Comparison of ENCODE assay signal across 8 mouse cellular contexts in the genomic region with DNA sequence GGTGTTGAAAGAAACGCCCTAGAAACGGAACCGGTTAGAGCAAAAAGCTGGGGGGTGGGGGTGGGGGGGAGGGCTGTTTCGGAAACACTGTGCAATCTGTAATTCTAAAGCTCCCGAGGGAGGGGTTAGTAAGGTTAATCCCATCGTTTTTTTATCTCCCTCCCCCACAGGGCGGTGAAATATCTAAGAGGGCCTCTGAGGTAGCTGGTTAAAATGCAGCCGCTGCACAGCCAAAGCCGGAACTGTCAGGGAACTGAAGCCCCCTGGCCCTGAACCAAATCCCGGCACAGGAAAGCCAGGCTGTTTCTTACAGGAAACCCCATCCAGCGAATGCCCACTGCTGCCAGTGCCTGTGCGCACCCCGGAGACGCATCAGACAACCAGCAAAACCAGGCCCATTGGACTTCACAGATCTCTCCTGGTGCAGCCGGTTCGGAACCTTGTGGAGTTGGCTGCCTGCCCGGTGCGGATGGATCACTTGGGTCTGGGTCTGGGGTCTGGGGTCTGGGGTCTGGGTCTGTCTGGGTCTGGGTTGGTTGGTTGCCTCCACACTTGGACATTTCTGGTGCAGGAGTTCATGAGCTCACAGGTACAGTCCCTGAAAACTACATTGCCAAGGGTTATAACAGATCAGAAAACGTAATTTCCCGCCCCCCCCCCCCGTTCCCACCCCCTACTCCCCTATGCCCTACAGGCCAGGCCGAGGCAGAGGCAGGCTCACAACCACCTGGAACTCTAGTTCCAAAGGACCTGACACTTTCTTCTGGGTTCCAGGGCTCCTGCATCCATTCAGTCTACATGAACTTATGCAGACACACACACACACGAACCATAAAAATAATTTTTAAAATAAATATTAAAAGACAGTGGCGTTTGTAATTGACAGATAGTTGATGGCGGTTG.
DNase-seq lines count a peak whose midpoint lies in the region; ATAC-seq lines count a peak whose summit lies in the region.
"Had no signal": no experiment of that assay in that cellular context is flagged by ENCODE, and none has a peak within 500 bp of the region (broad histone marks: within the 10 kb centered on the region; RNA-seq: fewer than 3 reads in every experiment).

No protein-coding gene starts in this region.

- peak overlapping the region; percentile 51 for H3K4me2 ChIP-seq in forebrain, embryonic 12.5 days
- H3K4me2 ChIP-seq in hindbrain, embryonic 12.5 days (replicated peaks): peak overlapping the region; percentile 46
- H3K4me2 ChIP-seq in limb, embryonic 15.5 days: peak overlapping the region; percentile 44
- H3K4me2 ChIP-seq in neural tube, embryonic 11.5 days (ENCODE audit: low read depth): peak overlapping the region; percentile 38

- H3K9me3 ChIP-seq in forebrain, embryonic 12.5 days: no peaks in the 10 kb centered on the region
- no peaks in the 10 kb centered on the region for H3K9me3 ChIP-seq in hindbrain, embryonic 12.5 days (replicated peaks)
- no peaks in the 10 kb centered on the region for H3K9me3 ChIP-seq in limb, embryonic 15.5 days
- no peaks in the 10 kb centered on the region for H3K9me3 ChIP-seq in neural tube, embryonic 11.5 days (ENCODE audit: control insufficient read depth, low read length)

- DNase-seq in right cerebral cortex, postnatal 10 days (ENCODE audit: low spot score in 2 of 2): peak; percentile 86 to 87
- no peak for DNase-seq in right cerebral cortex, adult 18-20 months
- peak; percentile 42 for DNase-seq in neural tube, embryonic 11.5 days (ENCODE audit: low spot score)
- no peak for DNase-seq in spleen, postnatal 36 days (ENCODE audit: low spot score in 2 of 2)

- H3K9ac ChIP-seq in forebrain, embryonic 12.5 days: 0 out of 2 replicates have a peak overlapping the region, but pooled peaks have one; percentile 9
- H3K9ac ChIP-seq in hindbrain, embryonic 12.5 days: peak overlapping the region; percentile 35
- no peak overlapping the region for H3K9ac ChIP-seq in limb, embryonic 15.5 days
- H3K9ac ChIP-seq in neural tube, embryonic 11.5 days (ENCODE audit: low read length): no peak overlapping the region

- H3K36me3 ChIP-seq in forebrain, embryonic 12.5 days (replicated peaks): no peaks in the 10 kb centered on the region
- no peaks in the 10 kb centered on the region for H3K36me3 ChIP-seq in hindbrain, embryonic 12.5 days
- H3K36me3 ChIP-seq in limb, embryonic 15.5 days: no peaks in the 10 kb centered on the region
- H3K36me3 ChIP-seq in neural tube, embryonic 11.5 days (ENCODE audit: control insufficient read depth, insufficient read depth, low read length): no peaks in the 10 kb centered on the region

- no peaks in the 10 kb centered on the region for H3K27me3 ChIP-seq in forebrain, embryonic 12.5 days
- no peaks in the 10 kb centered on the region for H3K27me3 ChIP-seq in hindbrain, embryonic 12.5 days
- no peaks in the 10 kb centered on the region for H3K27me3 ChIP-seq in limb, embryonic 15.5 days
- no peaks in the 10 kb centered on the region for H3K27me3 ChIP-seq in neural tube, embryonic 11.5 days (ENCODE audit: control insufficient read depth, insufficient read depth, low read length)

- H3K27ac ChIP-seq in forebrain, embryonic 12.5 days: 0 out of 2 replicates have a peak overlapping the region, but pooled peaks have one; percentile 47
- H3K27ac ChIP-seq in hindbrain, embryonic 12.5 days: no peak overlapping the region
- no peak overlapping the region for H3K27ac ChIP-seq in limb, embryonic 15.5 days
- H3K27ac ChIP-seq in neural tube, embryonic 11.5 days (ENCODE audit: low read depth, low read length): no peak overlapping the region

- 31% methylated on average over 25 of the region's 25 CpGs for WGBS in forebrain, embryonic 12.5 days
- 34% methylated on average over 25 of the region's 25 CpGs for WGBS in hindbrain, embryonic 12.5 days
- WGBS in limb, embryonic 15.5 days: 21% methylated on average over 25 of the region's 25 CpGs
- WGBS in neural tube, embryonic 11.5 days: 38% methylated on average over 25 of the region's 25 CpGs

- ATAC-seq in forebrain, embryonic 12.5 days (ENCODE audit: low FRiP score): peak; percentile 50; the same call in 1 of the 2 replicates
- peak; percentile 52 for ATAC-seq in hindbrain, embryonic 12.5 days (ENCODE audit: low FRiP score)
- ATAC-seq in limb, embryonic 15.5 days (ENCODE audit: insufficient number of reproducible peaks, low FRiP score, low TSS enrichment, low read depth): no peak
- no peak for ATAC-seq in neural tube, embryonic 11.5 days (ENCODE audit: insufficient read depth, low FRiP score, low TSS enrichment)

- H3K4me3 ChIP-seq in forebrain, embryonic 12.5 days (replicated peaks): peak overlapping the region; percentile 17
- H3K4me3 ChIP-seq in hindbrain, embryonic 12.5 days: peak overlapping the region; percentile 17
- peak overlapping the region; percentile 29 for H3K4me3 ChIP-seq in limb, embryonic 15.5 days
- H3K4me3 ChIP-seq in neural tube, embryonic 11.5 days (ENCODE audit: low read depth, low read length): peak overlapping the region; percentile 8; the same call in 1 of the 2 replicates
- H3K4me3 ChIP-seq: myocyte had no signal

- peaks cover 28% of the 10 kb centered on the region for H3K4me1 ChIP-seq in forebrain, embryonic 12.5 days
- peaks cover 14% of the 10 kb centered on the region for H3K4me1 ChIP-seq in hindbrain, embryonic 12.5 days
- H3K4me1 ChIP-seq in limb, embryonic 15.5 days: peaks cover 13% of the 10 kb centered on the region
- peaks cover 7% of the 10 kb centered on the region for H3K4me1 ChIP-seq in neural tube, embryonic 11.5 days (ENCODE audit: control insufficient read depth, insufficient read depth, low read length)

Comparison
In these comparisons a context has a peak if more than half of its experiments do, and no peak if none do; other contexts are left out.
1. DNase-seq: peak in right cerebral cortex, postnatal 10 days (2 of 2) and neural tube, embryonic 11.5 days (single experiment); none in right cerebral cortex, adult 18-20 months (single experiment) and spleen, postnatal 36 days (0 of 2).
2. ATAC-seq: peak in forebrain, embryonic 12.5 days (single experiment) and hindbrain, embryonic 12.5 days (single experiment); none in limb, embryonic 15.5 days (single experiment) and neural tube, embryonic 11.5 days (single experiment).
3. H3K9ac ChIP-seq: peak in forebrain, embryonic 12.5 days (single experiment) and hindbrain, embryonic 12.5 days (single experiment); none in limb, embryonic 15.5 days (single experiment) and neural tube, embryonic 11.5 days (single experiment).
4. Peak in every context shown above with its lines, with median percentiles within 50 percentile points of each other: H3K4me2 ChIP-seq and H3K4me3 ChIP-seq.